Mouse (Mus musculus) frontal cortex, adult 2 months (tissue): ENCODE measurements at regions not wholly inside any gene's neighbourhood (a gene's known extent, or its start where the extent isn't known, plus 50 kb on each side); places are given as distances from the start of the nearest gene placed in this dataset.

ENCODE experiments used
- DNase-seq, 2 experiments: peaks; one replicate each; pipeline ENCODE4 v3.0.0; 2022; ENCODE audit warnings: low spot score in 1 of 2; ENCODE audit errors: extremely low spot score in 1 of 2

GRCm38 (mm10) chrX:96019556-96019955 lies 62.8 kb upstream of the Las1l start:
- DNase-seq, result peak; percentile 14 to 48

- DNase-seq, result peak in 1 of 2 experiments; percentile 32
These were observed 63.6 kb upstream of the Las1l start for GRCm38 (mm10) chrX:96020407-96020806.

- no peak for DNase-seq
These were observed 68.6 kb upstream of the Las1l start for GRCm38 (mm10) chrX:96025374-96025773.

GRCm38 (mm10) chrX:96025876-96026275 lies 69.1 kb upstream of the Las1l start:
- DNase-seq, result no peak

- no peak for DNase-seq
These were observed 64.3 kb upstream of the Msn start for GRCm38 (mm10) chrX:96031591-96031990.

- DNase-seq, result no peak
These were observed 60.5 kb upstream of the Msn start for GRCm38 (mm10) chrX:96035307-96035706.

GRCm38 (mm10) chrX:96042193-96042592 lies 53.6 kb upstream of the Msn start:
- no peak for DNase-seq
